28 mouse cellular contexts compared by ENCODE assay signal in the genomic region with DNA sequence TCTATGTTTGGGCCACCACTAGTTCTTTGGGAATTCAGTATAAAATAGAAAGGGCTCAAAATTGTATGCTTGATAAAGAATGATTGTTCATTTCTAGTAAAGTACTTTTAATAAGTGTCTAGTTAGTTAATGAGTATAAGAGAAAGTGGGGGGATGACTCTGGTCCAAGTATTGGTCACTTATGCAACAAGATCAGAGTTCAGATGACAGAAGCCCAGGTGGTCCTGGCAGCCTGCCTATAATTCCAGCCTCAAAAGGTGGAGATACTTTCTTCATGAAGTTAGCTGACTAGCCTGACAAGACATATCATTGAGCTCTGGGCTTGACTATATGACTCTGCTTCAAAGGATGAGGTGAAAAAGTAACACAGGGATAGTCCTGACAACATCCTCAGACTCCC. TPM values are rescaled to one million over a fixed set of nuclear protein-coding genes. Genes with fewer than 3 reads are reported as not detected.
DNase-seq lines count a peak whose midpoint lies in the region; ATAC-seq lines count a peak whose summit lies in the region.
"Had no signal": no experiment of that assay in that cellular context is flagged by ENCODE, and none has a peak within 500 bp of the region (broad histone marks: within the 10 kb centered on the region; RNA-seq: fewer than 3 reads in every experiment).

No protein-coding gene starts in this region.

- H3K4me1 ChIP-seq in kidney, embryonic 14.5 days (ENCODE audit: control insufficient read depth, insufficient read depth, low read length) = no peaks in the 10 kb centered on the region
- H3K4me1 ChIP-seq in kidney, embryonic 15.5 days = no peaks in the 10 kb centered on the region
- H3K4me1 ChIP-seq in liver, embryonic 16.5 days (ENCODE audit: control insufficient read depth, low read depth, low read length) = no peaks in the 10 kb centered on the region
- H3K4me1 ChIP-seq in forebrain, embryonic 15.5 days = no peaks in the 10 kb centered on the region
- H3K4me1 ChIP-seq: forebrain, embryonic 13.5 days; hindbrain, embryonic 13.5 days; lung, embryonic 15.5 days; megakaryocyte, embryonic 14.5 days; midbrain, embryonic 12.5 days; neural tube, embryonic 13.5 days; stomach, embryonic 15.5 days had no signal

- ATAC-seq in kidney, embryonic 14.5 days (ENCODE audit: low FRiP score, low TSS enrichment) = no peak
- ATAC-seq in kidney, embryonic 15.5 days (replicated peaks; ENCODE audit: low FRiP score) = peak; percentile 74
- ATAC-seq in liver, embryonic 16.5 days (ENCODE audit: low read depth) = peak; percentile 91
- ATAC-seq in forebrain, embryonic 15.5 days (replicated peaks) = no peak
- ATAC-seq: activated CD4-positive, CD25-positive, alpha-beta regulatory T cell, adult 4 months; forebrain, embryonic 13.5 days; intestine, embryonic 16.5 days had no signal

- no peak overlapping the region for H3K4me3 ChIP-seq in kidney, embryonic 14.5 days (ENCODE audit: low read length)
- H3K4me3 ChIP-seq in kidney, embryonic 15.5 days (replicated peaks) = no peak overlapping the region
- no peak overlapping the region for H3K4me3 ChIP-seq in liver, embryonic 16.5 days (ENCODE audit: low read depth, low read length)
- H3K4me3 ChIP-seq in forebrain, embryonic 15.5 days = no peak overlapping the region
- H3K4me3 ChIP-seq: forebrain, embryonic 13.5 days; hindbrain, embryonic 13.5 days; layer of hippocampus, adult 2 months; lung, embryonic 15.5 days; megakaryocyte, embryonic 14.5 days; midbrain, embryonic 12.5 days; neural tube, embryonic 13.5 days; stomach, embryonic 15.5 days had no signal

- H3K9ac ChIP-seq in kidney, embryonic 14.5 days (ENCODE audit: low read depth, low read length) = no peak overlapping the region
- H3K9ac ChIP-seq in kidney, embryonic 15.5 days = no peak overlapping the region
- H3K9ac ChIP-seq in liver, embryonic 16.5 days (ENCODE audit: low read depth, low read length) = no peak overlapping the region
- H3K9ac ChIP-seq in forebrain, embryonic 15.5 days (replicated peaks) = no peak overlapping the region
- H3K9ac ChIP-seq: forebrain, embryonic 13.5 days; hindbrain, embryonic 13.5 days; lung, embryonic 15.5 days; midbrain, embryonic 12.5 days; neural tube, embryonic 13.5 days; stomach, embryonic 15.5 days had no signal

- H3K36me3 ChIP-seq in kidney, embryonic 14.5 days (ENCODE audit: control insufficient read depth, insufficient read depth, low read length) = no peaks in the 10 kb centered on the region
- no peaks in the 10 kb centered on the region for H3K36me3 ChIP-seq in kidney, embryonic 15.5 days
- no peaks in the 10 kb centered on the region for H3K36me3 ChIP-seq in liver, embryonic 16.5 days (ENCODE audit: control insufficient read depth, insufficient read depth)
- no peaks in the 10 kb centered on the region for H3K36me3 ChIP-seq in forebrain, embryonic 15.5 days
- H3K36me3 ChIP-seq: hindbrain, embryonic 13.5 days; lung, embryonic 15.5 days; midbrain, embryonic 12.5 days; neural tube, embryonic 13.5 days; stomach, embryonic 15.5 days had no signal

- no peak overlapping the region for H3K27ac ChIP-seq in kidney, embryonic 14.5 days (ENCODE audit: low read depth, low read length)
- H3K27ac ChIP-seq in kidney, embryonic 15.5 days = no peak overlapping the region
- 0 out of 2 replicates have a peak overlapping the region, but pooled peaks have one; percentile 10 for H3K27ac ChIP-seq in liver, embryonic 16.5 days (ENCODE audit: low read length)
- H3K27ac ChIP-seq in forebrain, embryonic 15.5 days (replicated peaks) = no peak overlapping the region
- H3K27ac ChIP-seq: forebrain, embryonic 13.5 days; hindbrain, embryonic 13.5 days; layer of hippocampus, adult 2 months; lung, embryonic 15.5 days; midbrain, embryonic 12.5 days; neural tube, embryonic 13.5 days; stomach, embryonic 15.5 days had no signal

- no peaks in the 10 kb centered on the region for H3K27me3 ChIP-seq in kidney, embryonic 14.5 days (ENCODE audit: control insufficient read depth, insufficient read depth, low read length)
- H3K27me3 ChIP-seq in kidney, embryonic 15.5 days = no peaks in the 10 kb centered on the region
- no peaks in the 10 kb centered on the region for H3K27me3 ChIP-seq in liver, embryonic 16.5 days (ENCODE audit: control insufficient read depth, insufficient read depth, low read depth, low read length)
- no peaks in the 10 kb centered on the region for H3K27me3 ChIP-seq in forebrain, embryonic 15.5 days
- H3K27me3 ChIP-seq: CH12.LX; forebrain, embryonic 13.5 days; hindbrain, embryonic 13.5 days; lung, embryonic 15.5 days; megakaryocyte, embryonic 14.5 days; midbrain, embryonic 12.5 days; neural tube, embryonic 13.5 days; stomach, embryonic 15.5 days had no signal

- no peaks in the 10 kb centered on the region for H3K9me3 ChIP-seq in kidney, embryonic 14.5 days (ENCODE audit: control insufficient read depth, low read length)
- no peaks in the 10 kb centered on the region for H3K9me3 ChIP-seq in kidney, embryonic 15.5 days (replicated peaks)
- no peaks in the 10 kb centered on the region for H3K9me3 ChIP-seq in liver, embryonic 16.5 days (replicated peaks; ENCODE audit: control insufficient read depth, low read length)
- no peaks in the 10 kb centered on the region for H3K9me3 ChIP-seq in forebrain, embryonic 15.5 days
- H3K9me3 ChIP-seq: forebrain, embryonic 13.5 days; hindbrain, embryonic 13.5 days; lung, embryonic 15.5 days; megakaryocyte, embryonic 14.5 days; midbrain, embryonic 12.5 days; neural tube, embryonic 13.5 days; stomach, embryonic 15.5 days had no signal

- peak; percentile 89 for DNase-seq in kidney, adult 11 months
- peak; percentile 90 to 92 for DNase-seq in kidney, postnatal 25 days
- no peak for DNase-seq in lung, postnatal 25 days (ENCODE audit: low spot score)
- no peak for DNase-seq in cerebellum, adult 18-20 months
- DNase-seq: adrenal gland, adult 8-10 months; cerebellum, adult 8-10 months; gastrocnemius, postnatal 14 days; heart, postnatal 36 days; left cerebral cortex, postnatal 4 days; lung, postnatal 4 days; retina, postnatal 1 day; right cerebral cortex, postnatal 14 days had no signal

- no peak overlapping the region for H3K4me2 ChIP-seq in kidney, embryonic 14.5 days (replicated peaks; ENCODE audit: low read depth, low read length)
- no peak overlapping the region for H3K4me2 ChIP-seq in kidney, embryonic 15.5 days
- no peak overlapping the region for H3K4me2 ChIP-seq in liver, embryonic 16.5 days (ENCODE audit: low read depth, low read length)
- no peak overlapping the region for H3K4me2 ChIP-seq in forebrain, embryonic 15.5 days (replicated peaks)
- H3K4me2 ChIP-seq: forebrain, embryonic 13.5 days; heart, embryonic 11.5 days; hindbrain, embryonic 13.5 days; lung, embryonic 15.5 days; midbrain, embryonic 12.5 days; neural tube, embryonic 13.5 days; stomach, embryonic 15.5 days had no signal

RNA-seq across cellular contexts. Expression of gene Pter, which starts 57.3 kb away (rescaled TPM):
- polyA plus RNA-seq in kidney, embryonic 14.5 days (2014; fragmentation: Nextera tagmentation; extraction: Ambion mirVana) = 25.2 and 30.7 TPM in 2 replicates
- 51.5 and 53.6 TPM in 2 replicates for polyA plus RNA-seq in kidney, embryonic 15.5 days (2015; fragmentation: Nextera tagmentation; extraction: Ambion mirVana)
- 51.6 and 52.2 TPM in 2 replicates for polyA plus RNA-seq in liver, embryonic 16.5 days (2015; fragmentation: Nextera tagmentation; extraction: Ambion mirVana)
- polyA plus RNA-seq in forebrain, embryonic 15.5 days (2015; fragmentation: Nextera tagmentation; extraction: Ambion mirVana) = 5.7 and 7.1 TPM in 2 replicates

Comparison
In these comparisons a context has a peak if more than half of its experiments do, and no peak if none do; other contexts are left out.
1. ATAC-seq: peak in kidney, embryonic 15.5 days (single experiment) and liver, embryonic 16.5 days (single experiment); none in kidney, embryonic 14.5 days (single experiment) and forebrain, embryonic 15.5 days (single experiment).
2. DNase-seq: peak in kidney, adult 11 months (single experiment) and kidney, postnatal 25 days (2 of 2); none in lung, postnatal 25 days (single experiment) and cerebellum, adult 18-20 months (0 of 2).